Mouse (Mus musculus) forebrain, embryonic 12.5 days (tissue): Measurements from ENCODE around the gene Spock2. TPM values are rescaled to one million over a fixed set of nuclear protein-coding genes. Genes with fewer than 3 reads are reported as not detected.
A peak's percentile ranks its signal among the peaks of the same experiment; 100 is the strongest.
"Not testable (repeated sequence)": the region's sequence is repeated elsewhere in the genome, so short reads cannot be mapped to it uniquely, and the experiment has no call there.

Experiments used
- ATAC-seq: fragments of 200-750 bp; cut with Nextera tagmentation; 2 replicates; pipeline ENCODE4 v1.8.0; 2017; ENCODE audit warnings: moderate TSS enrichment; ENCODE audit not compliant: low FRiP score
- H3K27ac ChIP-seq: fragments of 300-500 bp; sonication (generic); 2 replicates; pipeline ENCODE4 v1.5.1; 2016; ENCODE audit warnings: mild to moderate bottlenecking
- H3K27me3 ChIP-seq: fragments of 300-500 bp; sonication (generic); 2 replicates; pipeline ENCODE4 v1.6.1; 2016; ENCODE audit warnings: mild to moderate bottlenecking
- H3K36me3 ChIP-seq: fragments of 300-500 bp; sonication (generic); replicated peaks from 2 replicates; pipeline ENCODE4 v1.6.1; 2016; ENCODE audit warnings: mild to moderate bottlenecking
- H3K4me1 ChIP-seq: fragments of 300-500 bp; sonication (generic); 2 replicates; pipeline ENCODE4 v1.6.1; 2016
- H3K4me2 ChIP-seq: fragments of 300-500 bp; sonication (generic); 2 replicates; pipeline ENCODE4 v1.6.1; 2016; ENCODE audit warnings: mild to moderate bottlenecking, moderate library complexity
- H3K4me3 ChIP-seq: fragments of 300-500 bp; sonication (generic); replicated peaks from 2 replicates; pipeline ENCODE4 v1.5.1; 2016; ENCODE audit warnings: mild to moderate bottlenecking
- H3K9ac ChIP-seq: fragments of 300-500 bp; sonication (generic); 2 replicates; pipeline ENCODE4 v1.6.1; 2016; ENCODE audit warnings: mild to moderate bottlenecking
- H3K9me3 ChIP-seq: fragments of 300-500 bp; sonication (generic); 2 replicates; pipeline ENCODE4 v1.6.1; 2016
- WGBS: fragments of 180-500 bp; shearing (Covaris S2); methylation state at CpG from one replicate; pipeline ENCODE4 v1.1.7; 2016; 5-methylcytosine and 5-hydroxymethylcytosine counted together
- polyA plus RNA-seq: library from polyadenylated mRNA; unstranded; fragments of >200 nt; fragmentation: Nextera tagmentation; extraction: Ambion mirVana; gene quantifications from 2 replicates; pipeline ENCODE4 v1.2.1, GENCODE M21; 2016

Gene Spock2
- polyA plus RNA-seq, 1 experiment from 2014 or later: 13.2 TPM

GRCm38 (mm10) chr10:60134201-60134600 is 28.2 kb downstream of the Spock2 start:
- 65% methylated on average over 9 of the region's 9 CpGs for WGBS
- Histone ChIP-seq H3K9ac (no peak overlapping the region), H3K4me1 (peaks cover 5% of the 10 kb centered on the region; the same call in 1 of the 2 replicates), H3K4me2 (no peak overlapping the region), H3K27ac (no peak overlapping the region), H3K4me3 (no peak overlapping the region), H3K36me3 (no peaks in the 10 kb centered on the region), H3K27me3 (no peaks in the 10 kb centered on the region), H3K9me3 (no peaks in the 10 kb centered on the region)
- ATAC-seq: no peak

DNA sequence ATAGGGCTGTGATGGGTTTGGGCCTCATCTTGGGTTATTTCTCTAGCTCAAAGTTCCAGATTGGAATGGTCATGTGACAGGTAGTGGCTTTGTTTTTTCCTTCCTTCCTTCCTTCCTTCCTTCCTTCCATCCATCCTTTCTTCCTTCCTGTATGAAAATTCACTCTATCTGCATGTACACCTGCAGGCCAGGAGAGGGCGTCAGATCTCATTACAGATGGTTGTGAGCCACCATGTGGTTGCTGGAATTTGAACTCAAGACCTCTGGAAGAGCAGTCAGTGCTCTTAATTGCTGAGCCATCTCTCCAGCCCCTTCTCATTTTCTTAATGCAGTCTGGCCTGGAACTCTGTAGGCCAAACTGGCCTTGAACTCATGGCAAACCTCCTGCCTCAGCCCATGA is 30.0 kb downstream of the Spock2 start:
- H3K4me3 ChIP-seq, H3K27me3 ChIP-seq, H3K36me3 ChIP-seq, H3K9me3 ChIP-seq, H3K9ac ChIP-seq, H3K4me2 ChIP-seq, H3K27ac ChIP-seq, H3K4me1 ChIP-seq, ATAC-seq: not testable (repeated sequence)
- WGBS: 45% methylated on average over 1 of the region's 1 CpGs

GRCm38 (mm10) chr10:60136935-60137334 is 30.9 kb downstream of the Spock2 start:
- 78% methylated on average over 7 of the region's 7 CpGs for WGBS
- Histone ChIP-seq H3K4me2 (no peak overlapping the region), H3K9me3 (no peaks in the 10 kb centered on the region), H3K27me3 (no peaks in the 10 kb centered on the region), H3K9ac (no peak overlapping the region), H3K4me1 (peaks cover 5% of the 10 kb centered on the region; the same call in 1 of the 2 replicates), H3K4me3 (no peak overlapping the region), H3K36me3 (no peaks in the 10 kb centered on the region), H3K27ac (no peak overlapping the region)
- ATAC-seq: no peak

- ATAC-seq: no peak
- no peaks in the 10 kb centered on the region for H3K9me3 ChIP-seq
- WGBS: 89% methylated on average over 5 of the region's 5 CpGs
Measured at GRCm38 (mm10) chr10:60138680-60139079, 32.7 kb downstream of the Spock2 start.

GRCm38 (mm10) chr10:60140751-60141150 is 34.7 kb downstream of the Spock2 start:
- Histone ChIP-seq H3K9me3 (no peaks in the 10 kb centered on the region), H3K9ac (no peak overlapping the region), H3K36me3 (no peaks in the 10 kb centered on the region), H3K27me3 (no peaks in the 10 kb centered on the region), H3K4me3 (no peak overlapping the region), H3K27ac (no peak overlapping the region), H3K4me1 (no peaks in the 10 kb centered on the region), H3K4me2 (no peak overlapping the region)
- 88% methylated on average over 4 of the region's 4 CpGs for WGBS
- ATAC-seq: no peak

More at GRCm38 (mm10) chr10:60138680-60139079, 32.7 kb downstream of the Spock2 start:
- H3K27me3 ChIP-seq: no peaks in the 10 kb centered on the region
- H3K36me3 ChIP-seq: no peaks in the 10 kb centered on the region
- H3K9ac ChIP-seq: no peak overlapping the region
- H3K4me2 ChIP-seq: no peak overlapping the region
- no peak overlapping the region for H3K27ac ChIP-seq
- H3K4me1 ChIP-seq: peaks cover 3% of the 10 kb centered on the region; the same call in 1 of the 2 replicates
- H3K4me3 ChIP-seq: no peak overlapping the region

GRCm38 (mm10) chr10:60141656-60142160 is 35.7 kb downstream of the Spock2 start:
- Histone ChIP-seq H3K27me3 (no peaks in the 10 kb centered on the region), H3K4me2 (no peak overlapping the region), H3K4me1 (no peaks in the 10 kb centered on the region), H3K9me3 (no peaks in the 10 kb centered on the region), H3K36me3 (no peaks in the 10 kb centered on the region), H3K9ac (no peak overlapping the region), H3K4me3 (no peak overlapping the region), H3K27ac (no peak overlapping the region)
- WGBS: 93% methylated on average over 3 of the region's 3 CpGs
- no peak for ATAC-seq

DNA sequence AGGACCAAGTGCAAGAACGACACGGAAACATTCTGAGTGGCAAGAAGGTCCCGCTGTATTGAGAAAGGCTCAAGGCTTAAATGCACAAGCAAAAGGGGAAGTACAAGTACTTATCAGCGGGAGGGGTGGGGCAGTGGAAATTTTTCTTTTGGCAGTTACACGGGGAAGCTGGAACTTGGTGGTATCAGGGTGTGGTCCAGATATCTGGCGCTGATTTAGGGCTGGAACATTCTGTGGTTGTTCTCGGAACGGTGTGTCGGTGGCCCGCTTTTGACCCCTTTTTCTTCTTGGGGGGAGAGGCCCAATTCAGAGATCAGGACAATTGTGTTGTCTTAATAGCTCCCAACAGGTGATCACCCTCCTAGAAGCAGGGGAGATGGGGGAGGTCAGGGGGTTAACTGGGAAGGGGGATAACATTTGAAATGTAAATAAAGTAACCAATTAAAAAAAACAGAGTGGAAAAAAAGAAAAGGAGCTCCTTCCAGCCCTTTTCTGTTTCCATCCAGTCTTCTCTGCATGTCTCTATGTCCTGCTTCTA is 41.6 kb downstream of the Spock2 start:
- H3K9ac ChIP-seq, H3K27me3 ChIP-seq, H3K36me3 ChIP-seq, H3K4me1 ChIP-seq, H3K4me3 ChIP-seq, H3K9me3 ChIP-seq, H3K27ac ChIP-seq, H3K4me2 ChIP-seq: not testable (repeated sequence)
- ATAC-seq: 0 out of 2 replicates have a peak, but pooled peaks have one; percentile 3
- 59% methylated on average over 10 of the region's 10 CpGs for WGBS

DNA sequence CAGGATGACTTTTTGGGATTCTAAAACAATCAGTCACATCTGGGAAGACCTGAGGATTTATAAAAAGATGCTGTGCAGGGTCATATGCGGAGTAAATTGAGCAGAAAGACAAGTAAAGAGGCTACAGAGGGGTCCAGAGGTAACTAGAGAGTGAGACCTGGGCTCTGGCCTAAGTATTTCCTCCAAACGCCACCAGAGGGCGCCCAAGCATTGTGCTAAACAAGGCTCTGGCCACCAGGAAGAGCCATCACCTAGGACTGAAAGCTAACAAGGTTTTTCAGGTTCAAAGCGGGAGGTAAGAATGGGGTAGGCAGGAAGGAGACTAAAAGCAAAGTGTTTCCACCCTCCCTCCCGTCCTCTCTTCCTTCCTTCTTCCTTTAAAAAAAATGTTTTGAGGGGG is 42.1 kb downstream of the Spock2 start:
- Histone ChIP-seq H3K9ac (no peak overlapping the region), H3K27me3 (0 out of 2 replicates have a peak, but pooled peaks cover 3% of the 10 kb centered on the region), H3K9me3 (no peaks in the 10 kb centered on the region), H3K4me1 (no peaks in the 10 kb centered on the region; the same call in 1 of the 2 replicates), H3K4me3 (no peak overlapping the region), H3K36me3 (no peaks in the 10 kb centered on the region), H3K4me2 (no peak overlapping the region), H3K27ac (no peak overlapping the region)
- ATAC-seq: peak; percentile 61; the same call in 1 of the 2 replicates
- WGBS: 4% methylated on average over 5 of the region's 5 CpGs

DNA sequence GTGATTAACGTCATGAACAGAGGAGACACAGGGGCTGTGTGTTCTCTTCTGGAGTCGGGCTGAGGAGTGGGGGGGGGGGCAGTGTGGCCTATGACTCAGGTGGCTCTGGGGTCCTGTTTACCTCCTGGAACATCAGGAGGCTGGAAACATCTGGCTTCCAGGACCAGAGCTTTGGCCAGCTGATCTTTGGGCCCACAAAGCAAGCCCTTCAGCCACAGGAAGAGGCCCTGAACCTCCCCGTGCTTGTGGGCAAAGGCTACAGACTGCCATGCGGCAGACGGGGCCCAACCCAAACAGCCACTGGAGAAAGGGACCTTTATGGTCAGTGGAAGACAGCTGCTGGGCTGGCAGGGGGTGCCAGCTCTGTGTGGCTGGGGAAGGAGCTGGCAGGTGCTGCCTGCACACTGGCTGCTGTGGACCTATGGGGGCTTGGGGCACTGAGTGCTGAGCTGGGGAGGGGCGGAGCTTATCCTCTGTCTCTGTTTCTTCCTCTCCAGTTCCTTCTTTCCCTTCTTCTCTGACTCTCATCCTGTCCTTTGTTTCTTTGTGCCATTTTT is 45.2 kb downstream of the Spock2 start:
- H3K9me3 ChIP-seq: no peaks in the 10 kb centered on the region
- no peaks in the 10 kb centered on the region for H3K36me3 ChIP-seq
- no peak overlapping the region for H3K4me3 ChIP-seq
- no peaks in the 10 kb centered on the region; the same call in 1 of the 2 replicates for H3K4me1 ChIP-seq
- no peak overlapping the region for H3K9ac ChIP-seq
- no peak overlapping the region for H3K27ac ChIP-seq
- 0 out of 2 replicates have a peak, but pooled peaks have one; percentile 30 for ATAC-seq
- H3K27me3 ChIP-seq: 0 out of 2 replicates have a peak, but pooled peaks cover 3% of the 10 kb centered on the region
- no peak overlapping the region for H3K4me2 ChIP-seq
- 69% methylated on average over 6 of the region's 6 CpGs for WGBS

- no peak for ATAC-seq
Measured at GRCm38 (mm10) chr10:60156016-60156415, 50.0 kb downstream of the Spock2 start.

DNA sequence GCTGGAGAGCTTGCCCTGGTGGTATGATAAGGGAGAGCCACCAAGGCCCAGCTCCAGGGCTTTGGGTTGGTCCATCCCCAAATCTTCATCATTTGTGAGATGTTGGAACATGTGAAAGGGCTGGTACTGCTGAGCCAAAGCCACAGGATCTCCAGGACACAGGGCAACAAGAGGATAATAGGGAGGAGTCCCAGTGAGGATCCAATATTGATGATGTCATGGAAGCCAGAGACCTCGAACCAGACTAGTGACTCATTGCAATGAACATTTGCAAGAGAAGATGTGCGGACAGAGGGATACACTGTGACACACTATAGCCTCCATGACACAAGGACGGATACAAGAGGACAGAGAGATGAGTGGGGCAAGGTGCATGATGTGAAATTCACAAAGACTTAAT is 52.1 kb downstream of the Spock2 start:
- H3K4me3 ChIP-seq: no peak overlapping the region
- H3K9ac ChIP-seq: no peak overlapping the region
- H3K27ac ChIP-seq: no peak overlapping the region
- no peak overlapping the region for H3K4me2 ChIP-seq
- no peaks in the 10 kb centered on the region for H3K27me3 ChIP-seq
- no peaks in the 10 kb centered on the region for H3K36me3 ChIP-seq
- H3K4me1 ChIP-seq: no peaks in the 10 kb centered on the region; the same call in 1 of the 2 replicates
- no peaks in the 10 kb centered on the region for H3K9me3 ChIP-seq
- 86% methylated on average over 3 of the region's 3 CpGs for WGBS
- no peak for ATAC-seq

More at GRCm38 (mm10) chr10:60156016-60156415, 50.0 kb downstream of the Spock2 start:
- Histone ChIP-seq H3K9me3 (no peaks in the 10 kb centered on the region), H3K4me1 (no peaks in the 10 kb centered on the region; the same call in 1 of the 2 replicates), H3K9ac (no peak overlapping the region), H3K27me3 (0 out of 2 replicates have a peak, but pooled peaks cover 3% of the 10 kb centered on the region), H3K4me2 (no peak overlapping the region), H3K36me3 (no peaks in the 10 kb centered on the region), H3K4me3 (no peak overlapping the region), H3K27ac (no peak overlapping the region)

- not testable (repeated sequence) for H3K36me3 ChIP-seq, H3K9ac ChIP-seq, H3K4me1 ChIP-seq, H3K4me3 ChIP-seq, H3K9me3 ChIP-seq, H3K27ac ChIP-seq, ATAC-seq, H3K4me2 ChIP-seq, H3K27me3 ChIP-seq
- 69% methylated on average over 3 of the region's 3 CpGs for WGBS
Measured at GRCm38 (mm10) chr10:60161397-60161796, 55.4 kb downstream of the Spock2 start.
